Mouse (Mus musculus) frontal cortex, postnatal 10 days (tissue): ENCODE results near the gene Hist1h3d.
"Not testable (repeated sequence)": the region's sequence is repeated elsewhere in the genome, so short reads cannot be mapped to it uniquely, and the experiment has no call there.

Experiments
- DNase-seq, 2 experiments: peaks; one replicate each; pipeline ENCODE4 v3.0.0; 2022; ENCODE audit warnings: low spot score in 2 of 2, mixed read lengths in 1 of 2

Hist1h3d gene

GRCm38 (mm10) chr13:23542225-23542980 lies 33.2 kb upstream of the Hist1h3d start:
- DNase-seq: not testable (repeated sequence)

DNA sequence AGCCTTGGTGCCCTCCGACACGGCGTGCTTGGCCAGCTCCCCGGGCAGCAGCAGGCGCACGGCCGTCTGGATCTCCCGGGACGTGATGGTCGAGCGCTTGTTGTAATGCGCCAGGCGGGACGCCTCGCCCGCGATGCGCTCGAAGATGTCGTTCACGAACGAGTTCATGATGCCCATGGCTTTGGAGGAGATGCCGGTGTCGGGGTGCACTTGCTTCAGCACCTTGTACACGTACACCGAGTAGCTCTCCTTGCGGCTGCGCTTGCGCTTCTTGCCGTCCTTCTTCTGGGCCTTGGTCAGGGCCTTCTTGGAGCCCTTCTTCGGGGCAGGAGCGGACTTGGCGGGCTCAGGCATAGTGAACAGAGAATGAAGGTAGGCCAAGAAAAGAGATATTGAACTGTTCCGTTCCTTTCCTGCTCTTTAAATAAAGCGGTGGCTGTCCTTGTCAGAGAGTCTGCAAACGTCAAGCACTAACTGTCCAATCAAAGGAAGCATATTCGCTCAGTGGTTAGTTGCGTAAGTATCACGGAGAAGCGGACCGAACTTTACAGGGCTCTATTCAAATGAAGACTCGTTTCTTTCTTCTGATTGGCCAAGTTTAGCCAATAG lies 32.5 kb upstream of the Hist1h3d start, which contains the start of gene Hist1h2bh:
Gene Hist1h2bh, minus strand, starts transcription at position 394 of the 609 bp plus-strand sequence.
- peak; percentile 50 to 63 for DNase-seq

DNA sequence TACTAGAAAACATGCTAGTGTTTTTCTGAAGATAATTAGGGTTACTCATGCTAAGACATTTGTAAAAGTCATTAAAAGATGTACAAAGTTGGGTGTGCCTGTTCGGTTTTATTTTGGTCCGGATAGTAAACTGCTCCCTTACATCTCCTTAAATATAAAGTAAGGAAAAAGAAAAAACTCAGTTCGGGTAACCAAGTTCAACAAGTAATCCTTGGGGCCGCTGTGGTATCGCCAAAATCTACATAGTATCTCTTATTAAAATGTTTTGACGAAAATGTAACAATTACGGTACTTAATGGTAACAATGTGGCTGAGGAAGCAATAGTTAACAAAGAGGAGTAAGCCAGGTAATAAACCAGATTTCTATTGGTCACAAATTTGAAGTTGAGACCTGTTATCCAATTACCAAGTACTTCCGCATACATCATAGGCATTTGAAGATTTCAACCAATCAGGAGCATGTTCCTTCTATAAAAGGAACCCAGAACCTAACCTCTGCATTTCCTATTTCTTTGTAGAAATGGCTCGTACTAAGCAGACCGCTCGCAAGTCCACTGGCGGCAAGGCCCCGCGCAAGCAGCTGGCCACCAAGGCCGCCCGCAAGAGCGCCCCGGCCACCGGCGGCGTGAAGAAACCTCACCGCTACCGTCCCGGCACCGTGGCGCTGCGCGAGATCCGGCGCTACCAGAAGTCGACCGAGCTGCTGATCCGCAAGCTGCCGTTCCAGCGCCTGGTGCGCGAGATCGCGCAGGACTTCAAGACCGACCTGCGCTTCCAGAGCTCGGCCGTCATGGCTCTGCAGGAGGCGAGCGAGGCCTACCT lies 31.4 kb upstream of the Hist1h3d start, which contains the start of gene Hist1h3f:
Gene Hist1h3f, plus strand, starts transcription at position 88 of the 822 bp plus-strand sequence.
- DNase-seq: peak; percentile 57 to 66

DNA sequence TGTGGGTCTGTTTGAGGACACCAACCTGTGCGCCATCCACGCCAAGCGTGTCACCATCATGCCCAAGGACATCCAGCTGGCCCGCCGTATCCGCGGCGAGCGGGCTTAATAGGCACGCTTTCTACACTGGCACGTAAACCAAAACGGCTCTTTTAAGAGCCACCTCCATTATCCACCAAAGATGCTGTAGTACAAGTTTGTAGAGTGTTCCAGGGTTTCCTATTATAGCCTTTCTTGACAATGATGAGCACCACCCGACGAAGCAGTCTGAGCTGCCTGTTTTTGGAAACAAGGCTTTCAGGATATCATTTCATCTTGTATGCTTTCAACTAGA lies 30.8 kb upstream of the Hist1h3d start:
- DNase-seq: not testable (repeated sequence)

DNA sequence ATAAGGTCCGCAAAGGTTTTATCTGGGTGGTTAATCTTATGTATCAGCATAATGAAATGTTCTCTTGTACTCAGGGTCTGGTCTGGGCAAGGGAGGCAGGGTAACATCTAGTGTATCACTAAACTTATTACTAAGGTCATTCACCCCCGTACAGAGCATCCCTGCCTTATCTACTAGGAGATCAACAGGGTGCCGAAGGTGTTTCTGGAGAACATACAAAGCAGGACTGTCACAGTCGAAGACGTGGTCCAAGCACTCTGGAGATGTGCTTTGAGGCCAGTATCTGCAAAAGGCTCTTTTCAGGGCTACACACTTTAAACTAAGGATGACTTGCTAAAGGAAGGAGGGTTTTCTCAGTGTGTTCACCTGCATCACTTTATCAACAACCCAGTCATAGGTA lies 28.9 kb upstream of the Hist1h3d start:
- no peak for DNase-seq

- DNase-seq: no peak
Observed at GRCm38 (mm10) chr13:23550761-23551145, 24.8 kb upstream of the Hist1h3d start.

DNA sequence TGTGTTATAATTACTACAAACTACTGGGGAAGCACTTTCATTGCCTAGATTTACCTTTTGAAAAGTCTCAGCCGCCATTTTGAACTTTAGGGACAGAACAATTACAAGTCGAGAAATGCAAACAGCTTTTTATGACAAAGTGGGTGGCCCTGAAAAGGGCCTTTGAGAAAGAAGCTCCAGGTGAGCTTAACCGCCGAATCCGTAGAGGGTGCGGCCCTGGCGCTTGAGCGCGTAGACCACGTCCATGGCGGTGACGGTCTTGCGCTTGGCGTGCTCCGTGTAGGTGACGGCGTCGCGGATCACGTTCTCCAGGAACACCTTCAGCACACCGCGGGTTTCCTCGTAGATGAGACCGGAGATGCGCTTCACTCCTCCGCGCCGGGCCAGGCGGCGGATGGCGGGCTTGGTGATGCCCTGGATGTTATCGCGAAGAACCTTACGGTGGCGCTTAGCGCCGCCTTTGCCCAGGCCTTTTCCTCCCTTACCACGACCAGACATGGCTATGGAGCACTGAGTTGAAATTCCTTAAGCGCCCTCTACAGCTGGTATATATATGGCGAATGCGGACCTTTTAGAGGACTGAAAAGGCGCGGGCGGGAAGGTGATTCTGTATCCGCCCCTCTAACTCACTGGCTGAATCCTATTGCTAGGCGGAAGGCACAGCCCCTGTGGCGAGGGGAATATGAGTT lies 24.3 kb upstream of the Hist1h3d start, which contains the start of gene Hist1h4f:
Gene Hist1h4f, minus strand, starts transcription at position 503 of the 689 bp plus-strand sequence.
- peak; percentile 85 to 88 for DNase-seq

GRCm38 (mm10) chr13:23551931-23552914 lies 23.3 kb upstream of the Hist1h3d start:
- no peak for DNase-seq

GRCm38 (mm10) chr13:23552962-23553361 lies 22.6 kb upstream of the Hist1h3d start, which contains the start of gene Hist1h1d:
Hist1h1d (plus strand) TSS chr13:23553262.
- no peak for DNase-seq

- no peak for DNase-seq
Observed at GRCm38 (mm10) chr13:23554393-23554792, 21.2 kb upstream of the Hist1h3d start.

DNA sequence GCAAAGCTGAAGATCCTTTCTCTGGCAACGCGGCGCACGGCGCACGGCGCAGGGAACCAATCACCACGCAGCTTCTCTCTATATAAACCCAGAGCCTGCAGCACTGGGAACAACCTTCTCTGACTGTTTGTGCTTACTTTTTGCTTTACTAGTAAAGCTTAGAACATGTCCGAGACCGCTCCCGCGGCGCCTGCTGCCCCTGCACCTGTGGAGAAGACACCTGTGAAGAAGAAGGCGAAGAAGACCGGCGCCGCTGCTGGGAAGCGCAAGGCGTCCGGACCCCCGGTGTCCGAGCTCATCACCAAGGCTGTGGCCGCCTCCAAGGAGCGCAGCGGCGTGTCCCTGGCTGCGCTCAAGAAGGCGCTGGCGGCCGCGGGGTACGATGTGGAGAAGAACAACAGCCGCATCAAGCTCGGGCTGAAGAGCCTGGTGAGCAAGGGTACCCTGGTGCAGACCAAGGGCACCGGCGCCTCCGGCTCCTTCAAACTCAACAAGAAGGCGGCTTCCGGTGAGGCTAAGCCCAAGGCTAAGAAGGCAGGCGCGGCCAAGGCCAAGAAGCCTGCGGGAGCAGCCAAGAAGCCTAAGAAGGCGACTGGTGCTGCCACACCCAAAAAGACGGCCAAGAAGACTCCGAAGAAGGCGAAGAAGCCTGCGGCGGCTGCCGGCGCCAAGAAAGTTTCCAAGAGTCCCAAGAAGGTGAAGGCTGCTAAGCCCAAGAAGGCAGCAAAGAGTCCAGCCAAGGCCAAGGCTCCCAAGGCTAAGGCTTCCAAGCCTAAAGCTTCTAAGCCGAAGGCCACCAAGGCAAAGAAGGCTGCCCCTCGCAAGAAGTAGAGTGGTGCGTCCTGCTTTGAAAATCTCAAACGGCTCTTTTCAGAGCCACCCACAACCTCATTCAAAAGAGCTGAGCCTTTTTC lies 20.4 kb upstream of the Hist1h3d start:
- DNase-seq: peak; percentile 62 to 77

- peak; percentile 54 to 58 for DNase-seq
Observed at GRCm38 (mm10) chr13:23555839-23556416, 19.6 kb upstream of the Hist1h3d start.

DNA sequence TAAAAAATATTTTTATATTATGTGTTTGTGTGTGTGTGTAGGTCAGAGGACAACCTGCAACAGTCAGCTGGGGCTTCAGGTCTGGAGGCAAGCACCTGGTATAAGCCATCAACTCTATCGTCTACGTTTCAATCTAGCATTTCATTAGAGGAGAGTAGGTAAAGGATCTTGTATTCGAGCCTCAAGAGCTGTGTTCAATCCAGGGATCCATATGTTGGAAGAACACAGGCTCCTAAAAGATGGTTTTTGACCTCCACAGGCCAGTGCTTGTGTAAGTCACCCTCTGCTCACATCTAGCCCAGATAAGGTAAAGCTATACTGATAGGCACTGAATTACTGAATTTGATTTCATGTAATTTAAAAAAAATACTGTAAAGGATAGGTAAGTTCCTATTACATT lies 18.7 kb upstream of the Hist1h3d start:
- DNase-seq: no peak

DNA sequence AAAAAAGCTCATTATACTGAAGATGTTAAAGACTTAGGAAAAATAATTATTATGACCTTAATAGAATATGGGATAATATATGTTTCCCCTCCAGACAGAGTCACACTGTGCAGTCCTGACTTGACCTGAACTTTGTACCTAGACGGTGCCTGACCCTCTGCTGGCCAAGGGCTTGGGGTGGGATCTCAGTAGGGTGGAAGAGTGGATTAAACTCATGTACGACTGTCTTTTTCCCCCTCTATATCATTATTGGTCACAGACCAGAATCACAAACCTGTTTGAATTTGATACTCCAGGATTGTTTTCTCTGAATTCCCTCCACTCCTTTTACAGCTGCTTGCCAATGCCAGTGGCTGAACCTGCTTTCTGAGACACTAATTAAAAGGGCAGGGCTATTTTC lies 14.9 kb upstream of the Hist1h3d start:
- not testable (repeated sequence) for DNase-seq

DNA sequence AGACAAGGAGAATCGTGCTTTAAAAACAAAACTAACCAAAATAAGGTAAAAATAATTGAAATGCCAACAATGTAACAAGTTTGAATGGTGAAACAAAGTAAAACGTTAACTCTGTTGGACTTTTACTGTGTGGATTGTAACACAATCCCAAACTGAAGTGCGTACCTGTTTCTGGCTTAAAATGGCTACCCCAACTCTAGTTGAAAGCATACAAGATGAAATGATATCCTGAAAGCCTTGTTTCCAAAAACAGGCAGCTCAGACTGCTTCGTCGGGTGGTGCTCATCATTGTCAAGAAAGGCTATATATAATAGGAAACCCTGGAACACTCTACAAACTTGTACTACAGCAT lies 14.1 kb upstream of the Hist1h3d start:
- not testable (repeated sequence) for DNase-seq

GRCm38 (mm10) chr13:23561883-23562659 lies 13.5 kb upstream of the Hist1h3d start, which contains the start of gene Hist1h3e:
Hist1h3e (minus strand) TSS chr13:23562369.
- peak; percentile 92 to 94 for DNase-seq

- peak in 1 of 2 experiments; percentile 31 for DNase-seq
Observed at GRCm38 (mm10) chr13:23562699-23563462, 12.7 kb upstream of the Hist1h3d start.
